Mouse (Mus musculus) left cerebral cortex, adult 8-10 months (tissue): ENCODE data around the gene Capn1. TPM values are rescaled to one million over a fixed set of nuclear protein-coding genes. Genes with fewer than 3 reads are reported as not detected.

Experiments
- DNase-seq, 2 experiments: peaks; one replicate each; pipeline ENCODE4 v3.0.0; 2022; ENCODE audit warnings: low spot score in 2 of 2
- microRNA-seq, 2 experiments: library from miRNA; unstranded; fragments of <30 nt; microRNA quantifications; one replicate each; pipeline ENCODE4 v1.2.0; 2022
- total RNA-seq, 4 experiments: library from RNA; stranded (reverse); gene quantifications; 2 replicates each; pipeline ENCODE4 v1.2.4; 2022

Gene Capn1
- total RNA-seq, 4 experiments from 2014 or later, result 25.6 to 31.5 (median 28.0) TPM

- DNase-seq, result no peak
These were observed 61.5 kb downstream of the Capn1 start for GRCm38 (mm10) chr19:5954031-5954710.

GRCm38 (mm10) chr19:5953201-5953770, 62.4 kb downstream of the Capn1 start:
- no peak for DNase-seq

- DNase-seq, result no peak
These were observed 63.5 kb downstream of the Capn1 start for GRCm38 (mm10) chr19:5952071-5952691.

- DNase-seq, result no peak
These were observed 64.1 kb downstream of the Capn1 start for GRCm38 (mm10) chr19:5951631-5952030.

- no peak for DNase-seq
These were observed 65.5 kb downstream of the Capn1 start for GRCm38 (mm10) chr19:5950218-5950617.

GRCm38 (mm10) chr19:5945891-5946290, 69.8 kb downstream of the Capn1 start:
- DNase-seq, result no peak

GRCm38 (mm10) chr19:5945027-5945426, 70.7 kb downstream of the Capn1 start:
- DNase-seq, result peak in 1 of 2 experiments; percentile 63

- no peak for DNase-seq
These were observed 71.6 kb downstream of the Capn1 start for GRCm38 (mm10) chr19:5944145-5944544.

- DNase-seq, result no peak
These were observed 72.3 kb downstream of the Capn1 start for GRCm38 (mm10) chr19:5943404-5943803.

GRCm38 (mm10) chr19:5942581-5942980, 73.1 kb downstream of the Capn1 start:
- DNase-seq, result no peak

- DNase-seq, result no peak
These were observed 75.0 kb downstream of the Capn1 start for GRCm38 (mm10) chr19:5940656-5941055.

GRCm38 (mm10) chr19:5940173-5940572, 75.5 kb downstream of the Capn1 start:
- no peak for DNase-seq

GRCm38 (mm10) chr19:5939715-5940114, 76.0 kb downstream of the Capn1 start:
- no peak for DNase-seq

Small RNA genes within 50 kb of the gene (microRNA-seq; reads per million reads assigned to microRNA genes)
- 2.1 to 2.9 reads per million in 2 experiments for gene Mir6988

Other genes starting within 250 kb of the Capn1 start
- gene Scyl1, start 244.5 kb downstream of the Capn1 start, total RNA-seq, result 100 to 1,000 TPM in 1 of 4 experiments, 10 to 100 TPM in 3; 88.9 to 100 (median 94.9) TPM
- gene Frmd8, start 140.6 kb downstream of the Capn1 start, total RNA-seq, result 10 to 100 TPM; 12.1 to 19.9 (median 13.7) TPM
- 1 to 10 TPM; 3.2 to 5.1 (median 4.1) TPM for gene Slc25a45, start 138.1 kb downstream of the Capn1 start, total RNA-seq
- 1 to 10 TPM; 3.9 to 5.6 (median 5.0) TPM for gene Tigd3, start 121.7 kb downstream of the Capn1 start, total RNA-seq
- gene Dpf2, start 102.9 kb downstream of the Capn1 start, total RNA-seq, result 10 to 100 TPM; 76.4 to 87.8 (median 81.6) TPM
- gene Cdc42ep2, start 91.1 kb downstream of the Capn1 start, total RNA-seq, result 1 to 10 TPM; 6.1 to 7.4 (median 6.4) TPM
- gene Pola2, start 51.7 kb downstream of the Capn1 start, total RNA-seq, result 1 to 10 TPM; 4.4 to 6.6 (median 5.6) TPM
- not detected for gene Slc22a20, start 29.8 kb downstream of the Capn1 start, total RNA-seq
- 10 to 100 TPM; 35.7 to 40.3 (median 37.6) TPM for gene Syvn1, start 30.7 kb upstream of the Capn1 start, total RNA-seq
- gene Mrpl49, start 41.9 kb upstream of the Capn1 start, total RNA-seq, result 10 to 100 TPM; 42.7 to 55.2 (median 44.9) TPM
- 100 to 1,000 TPM; 737 to 869 (median 805) TPM for gene Fau, start 41.9 kb upstream of the Capn1 start, total RNA-seq
- 10 to 100 TPM; 33.0 to 38.8 (median 37.3) TPM for gene Znhit2, start 45.3 kb upstream of the Capn1 start, total RNA-seq
- 10 to 100 TPM; 18.9 to 29.9 (median 23.2) TPM for gene Tm7sf2, start 52.5 kb upstream of the Capn1 start, total RNA-seq
- 10 to 100 TPM; 79.4 to 88.4 (median 84.3) TPM for gene Vps51, start 61.3 kb upstream of the Capn1 start, total RNA-seq
- gene Tmem262, start 64.1 kb upstream of the Capn1 start, total RNA-seq, result not detected
- gene Gm28374, start 66.4 kb upstream of the Capn1 start, total RNA-seq, result 1 to 10 TPM in 1 of 4 experiments, not detected in 3; 1.1 TPM
- 10 to 100 TPM; 38.9 to 44.5 (median 41.9) TPM for gene Zfpl1, start 69.1 kb upstream of the Capn1 start, total RNA-seq
- under 1 TPM in 3 of 4 experiments, not detected in 1; 0.21 to 0.25 (median 0.23) TPM for gene Cdca5, start 69.1 kb upstream of the Capn1 start, total RNA-seq
- gene AC131692.1, start 78.5 kb upstream of the Capn1 start, total RNA-seq, result not detected
- under 1 TPM; 0.14 to 0.44 (median 0.17) TPM for gene Naaladl1, start 89.9 kb upstream of the Capn1 start, total RNA-seq
- 10 to 100 TPM; 13.0 to 20.1 (median 16.1) TPM for gene Sac3d1, start 102.8 kb upstream of the Capn1 start, total RNA-seq
- gene Snx15, start 112.4 kb upstream of the Capn1 start, total RNA-seq, result 10 to 100 TPM; 36.9 to 50.9 (median 45.7) TPM
- gene Batf2, start 125.1 kb upstream of the Capn1 start, total RNA-seq, result 1 to 10 TPM in 1 of 4 experiments, under 1 TPM in 3; 0.67 to 1.4 (median 0.76) TPM
- 100 to 1,000 TPM in 2 of 4 experiments, 10 to 100 TPM in 2; 89.4 to 109 (median 102) TPM for gene Arl2, start 125.7 kb upstream of the Capn1 start, total RNA-seq
- under 1 TPM in 2 of 4 experiments, not detected in 2; 0.51 to 0.73 TPM for gene Majin, start 168.5 kb upstream of the Capn1 start, total RNA-seq
- not detected for gene Gpha2, start 210.5 kb upstream of the Capn1 start, total RNA-seq
- gene Ppp2r5b, start 220.0 kb upstream of the Capn1 start, total RNA-seq, result 100 to 1,000 TPM; 148 to 158 (median 153) TPM
- gene Atg2a, start 225.8 kb upstream of the Capn1 start, total RNA-seq, result 10 to 100 TPM; 31.8 to 35.7 (median 35.4) TPM